Mouse (Mus musculus) urinary bladder, postnatal 25 days (tissue): Measurements from ENCODE around the gene Hs3st3a1.

Source experiments
- DNase-seq: peaks from one replicate; pipeline ENCODE4 v3.0.0; 2022; ENCODE audit warnings: low spot score

Hs3st3a1 gene

GRCm38 (mm10) chr11:64559388-64559787, 124.3 kb downstream of the Hs3st3a1 start:
- no peak for DNase-seq

GRCm38 (mm10) chr11:64560471-64560870, 125.3 kb downstream of the Hs3st3a1 start:
- no peak for DNase-seq

- no peak for DNase-seq
Measured at GRCm38 (mm10) chr11:64562771-64563170, 127.6 kb downstream of the Hs3st3a1 start.
